Mouse (Mus musculus): Measurements from ENCODE around the gene Fam193b.
A peak's percentile ranks its signal among the peaks of the same experiment; 100 is the strongest.
"Not testable (repeated sequence)": the region's sequence is repeated elsewhere in the genome, so short reads cannot be mapped to it uniquely, and the experiment has no call there.

Fam193b gene

GRCm38 (mm10) chr13:55571977-55572376 lies 1.1 kb upstream of the Fam193b start:
- DNase-seq (ENCODE audit: low spot score in 2 of 2) = no peak

- peak; percentile 59 to 64 for DNase-seq (ENCODE audit: low spot score in 2 of 2)
These were observed 490 bp downstream of the Fam193b start for GRCm38 (mm10) chr13:55570286-55570973.

- peak; percentile 28 to 46 for DNase-seq (ENCODE audit: low spot score in 2 of 2)
These were observed 1.1 kb downstream of the Fam193b start for GRCm38 (mm10) chr13:55569726-55570285.

DNA sequence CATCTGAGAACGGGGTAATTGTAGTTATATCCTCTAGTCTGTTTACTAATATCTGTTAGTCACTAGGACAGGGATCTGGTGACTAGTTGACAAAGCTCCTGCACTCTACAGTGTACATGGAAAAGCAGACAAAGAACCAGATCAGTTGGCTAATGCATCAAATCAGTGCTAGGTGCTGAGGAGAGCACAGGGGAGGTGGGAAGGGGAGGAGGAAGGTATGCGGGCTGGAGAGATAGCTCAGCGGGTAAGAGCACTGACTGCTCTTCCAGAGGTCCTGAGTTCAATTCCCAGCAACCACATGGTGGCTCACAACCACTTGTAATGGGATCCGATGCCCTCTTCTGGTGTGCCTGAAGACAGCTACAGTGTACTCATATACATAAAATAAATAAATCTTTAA lies 2.4 kb downstream of the Fam193b start:
- DNase-seq (ENCODE audit: low spot score in 2 of 2) = not testable (repeated sequence)

DNA sequence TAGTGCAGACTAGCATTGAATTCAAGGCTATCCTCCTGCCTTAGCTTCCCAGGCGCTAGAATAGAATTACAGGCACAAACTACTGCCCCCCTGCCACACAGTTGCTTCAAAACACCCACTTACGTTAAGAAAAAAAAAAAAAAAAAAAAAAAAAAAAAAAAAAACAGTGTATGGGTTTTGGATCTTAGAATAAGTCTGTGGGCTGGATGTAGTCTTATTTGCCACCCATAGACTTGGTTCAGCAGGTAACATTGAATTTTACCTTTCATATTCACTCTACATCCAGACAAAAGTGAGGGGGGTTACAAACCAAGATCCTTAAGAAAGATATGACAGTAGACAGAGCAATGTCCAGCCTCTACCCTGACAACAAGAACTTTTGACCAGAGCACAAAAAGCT lies 3.0 kb downstream of the Fam193b start:
- DNase-seq (ENCODE audit: low spot score in 2 of 2) = no peak

DNA sequence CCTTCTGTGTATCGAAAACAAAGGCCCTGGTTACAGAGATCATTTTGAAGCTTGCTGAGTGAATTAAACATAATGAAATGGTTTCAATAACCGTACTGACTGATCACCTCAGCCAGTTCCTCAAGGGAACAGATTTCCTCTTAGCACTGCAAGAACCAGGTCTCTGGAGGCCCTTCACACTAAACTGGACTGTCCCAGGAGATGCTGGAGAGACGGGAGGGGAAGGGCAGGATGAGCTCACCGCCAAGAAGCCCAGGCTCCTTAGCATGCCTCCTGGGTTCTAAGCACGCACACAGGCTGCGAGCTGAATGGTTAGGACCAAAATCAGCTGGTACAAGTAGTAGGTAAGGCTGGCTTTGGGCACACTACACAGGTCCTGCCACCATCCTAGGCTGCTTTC lies 3.9 kb downstream of the Fam193b start:
- no peak for DNase-seq (ENCODE audit: low spot score in 2 of 2)

DNA sequence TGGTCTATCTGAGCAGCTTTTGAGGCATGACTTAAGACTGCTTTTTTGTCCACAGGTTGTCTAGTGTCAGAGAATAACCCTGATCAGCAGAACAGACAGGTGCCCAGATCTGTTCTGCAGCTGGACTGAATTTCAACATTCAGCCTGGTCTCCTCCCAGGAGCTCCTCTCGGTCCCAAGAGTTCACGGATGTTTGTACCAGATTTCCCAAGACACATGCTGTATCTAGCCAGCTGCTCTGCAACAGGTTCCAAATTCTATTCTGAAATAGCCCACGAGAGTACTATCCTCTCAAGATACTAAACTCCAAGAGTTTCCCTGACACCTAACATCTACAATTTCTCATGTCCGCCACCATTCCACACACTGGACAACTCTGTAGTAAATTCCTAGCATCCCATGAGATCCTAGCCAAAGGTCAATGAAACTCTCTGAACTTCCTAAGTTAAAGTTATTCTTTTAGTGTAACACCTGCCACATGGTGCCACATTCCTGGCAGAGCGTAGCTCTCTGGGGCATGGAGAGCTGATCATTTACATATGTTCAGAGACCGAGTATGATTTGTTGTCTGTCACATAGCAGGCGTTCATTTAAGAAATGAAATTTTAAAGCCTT lies 7.5 kb downstream of the Fam193b start:
- DNase-seq (ENCODE audit: low spot score in 2 of 2) = no peak

DNA sequence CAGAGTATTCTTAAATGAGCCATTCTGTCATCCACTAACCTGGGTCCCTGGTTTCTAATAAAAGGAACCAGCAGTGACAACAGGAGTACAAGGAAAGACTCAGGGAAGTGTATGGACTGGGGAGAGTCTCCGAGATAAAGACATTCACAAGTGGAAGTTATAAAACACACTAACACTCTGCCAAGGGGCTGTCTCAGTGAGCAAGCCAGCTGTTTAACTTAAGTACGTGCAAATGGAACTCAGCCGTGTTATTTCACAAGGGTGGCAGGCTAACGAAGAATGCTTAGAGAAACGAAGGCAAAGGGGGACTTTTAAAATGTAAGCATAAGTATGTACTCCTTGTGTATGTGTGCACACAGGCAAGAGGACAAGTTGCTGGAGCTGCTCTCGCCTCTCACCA lies 13.4 kb downstream of the Fam193b start:
- no peak for DNase-seq (ENCODE audit: low spot score in 2 of 2)

GRCm38 (mm10) chr13:55555921-55556320 lies 15.0 kb downstream of the Fam193b start:
- DNase-seq (ENCODE audit: low spot score in 2 of 2) = no peak

DNA sequence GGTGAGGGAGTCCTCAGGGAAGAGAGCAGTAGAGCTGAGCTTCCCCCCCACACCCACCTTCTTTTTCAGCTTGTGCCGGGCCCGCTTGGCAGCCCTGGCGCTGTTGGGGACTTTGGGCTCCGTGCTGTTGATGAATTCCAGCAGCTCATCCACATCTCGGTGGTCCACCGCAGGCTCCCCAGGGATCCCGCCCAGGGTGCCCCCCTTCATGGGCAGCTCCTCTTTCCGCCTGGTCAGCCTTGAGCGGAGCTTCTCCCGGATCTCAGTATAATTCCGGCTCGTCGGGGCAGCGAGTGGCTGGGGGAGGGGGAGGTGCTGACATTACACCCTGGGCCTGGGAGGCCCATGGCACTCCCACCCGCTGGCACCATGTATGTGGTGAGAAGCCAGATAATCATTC lies 21.9 kb downstream of the Fam193b start:
- no peak for DNase-seq (ENCODE audit: low spot score in 2 of 2)

- DNase-seq (ENCODE audit: low spot score in 2 of 2) = no peak
These were observed 22.5 kb downstream of the Fam193b start for GRCm38 (mm10) chr13:55548426-55548825.

DNA sequence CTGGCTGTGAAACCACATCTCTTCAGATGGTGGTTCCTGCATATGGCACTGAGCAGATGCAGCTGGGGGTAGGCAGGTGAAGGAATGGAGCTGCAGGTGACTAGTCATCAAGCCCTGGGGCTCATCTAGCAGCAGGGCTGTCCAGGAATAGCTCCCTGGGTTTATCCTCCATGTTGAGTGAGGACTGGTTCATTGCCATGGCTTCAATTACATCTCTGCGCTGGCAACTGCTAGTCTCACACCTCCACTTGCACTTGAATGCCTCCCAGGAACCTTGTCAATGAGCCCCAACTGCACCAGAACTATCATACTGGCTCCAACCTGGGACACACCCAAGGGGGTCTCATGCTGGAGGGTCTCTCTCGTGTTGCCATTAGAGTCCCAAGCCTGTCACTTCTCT lies 23.0 kb downstream of the Fam193b start:
- no peak for DNase-seq (ENCODE audit: low spot score in 2 of 2)

DNA sequence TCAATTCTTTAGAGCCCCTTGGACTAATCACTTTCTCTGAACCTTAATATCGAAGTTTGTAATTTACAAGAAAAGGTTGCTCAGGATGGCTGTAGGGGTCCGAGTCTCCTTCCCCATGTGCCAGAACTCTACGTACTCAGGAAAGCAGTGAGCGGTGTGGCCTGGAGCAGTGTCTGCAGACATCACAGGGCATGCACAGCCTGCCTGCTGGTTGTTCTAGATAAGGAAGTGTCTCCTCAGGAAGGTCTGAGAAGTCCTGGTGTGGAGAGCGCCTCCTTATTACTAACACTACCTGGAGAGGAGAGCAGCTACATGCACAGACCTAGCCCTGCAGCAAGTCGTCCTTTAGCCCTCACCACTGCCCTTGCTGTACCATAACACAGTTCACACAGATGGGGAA lies 26.1 kb downstream of the Fam193b start:
- no peak for DNase-seq (ENCODE audit: low spot score in 2 of 2)

- DNase-seq (ENCODE audit: low spot score in 2 of 2) = no peak
These were observed 27.5 kb downstream of the Fam193b start for GRCm38 (mm10) chr13:55543447-55543846.

DNA sequence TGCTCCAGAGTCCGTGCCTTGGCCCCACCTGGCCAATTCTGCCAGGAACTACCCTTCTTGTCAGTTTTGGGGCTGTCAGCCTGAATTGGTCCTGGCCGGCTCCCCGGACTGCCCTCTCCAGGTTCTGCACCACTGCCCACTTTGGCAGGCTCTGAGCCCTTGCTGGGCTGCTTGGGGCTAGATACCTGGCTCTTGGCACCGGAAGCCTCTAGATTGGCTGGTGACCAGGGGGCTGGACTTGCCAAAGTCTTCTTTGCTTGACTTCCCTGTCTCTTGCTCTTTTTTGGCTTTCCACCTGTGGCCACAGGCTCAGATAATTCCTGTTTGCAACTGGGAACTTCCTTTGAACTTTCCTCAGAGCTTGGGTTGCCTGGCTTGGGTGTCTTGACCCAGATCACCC lies 28.0 kb downstream of the Fam193b start:
- no peak for DNase-seq (ENCODE audit: low spot score in 2 of 2)

GRCm38 (mm10) chr13:55540933-55541332 lies 30.0 kb downstream of the Fam193b start:
- peak in 1 of 2 experiments; percentile 58 for DNase-seq (ENCODE audit: low spot score in 2 of 2)

GRCm38 (mm10) chr13:55536194-55537175 lies 34.4 kb downstream of the Fam193b start, which contains the start of gene Ddx41:
Gene Ddx41 (minus strand): TSS chr13:55536658.
- DNase-seq (ENCODE audit: low spot score in 2 of 2) = peak; percentile 97 to 99

GRCm38 (mm10) chr13:55535796-55536193 lies 35.1 kb downstream of the Fam193b start:
- no peak for DNase-seq (ENCODE audit: low spot score in 2 of 2)

GRCm38 (mm10) chr13:55535191-55535590 lies 35.7 kb downstream of the Fam193b start:
- DNase-seq (ENCODE audit: low spot score in 2 of 2) = no peak

GRCm38 (mm10) chr13:55529198-55529915 lies 41.6 kb downstream of the Fam193b start, which contains the start of gene Dok3:
Gene Dok3 (minus strand): TSS chr13:55529296.
- peak; percentile 47 to 77 for DNase-seq (ENCODE audit: low spot score in 2 of 2)

Measured in spleen, postnatal 10 days (tissue).